ENCODE assay signal across 15 mouse cellular contexts in the genomic region with DNA sequence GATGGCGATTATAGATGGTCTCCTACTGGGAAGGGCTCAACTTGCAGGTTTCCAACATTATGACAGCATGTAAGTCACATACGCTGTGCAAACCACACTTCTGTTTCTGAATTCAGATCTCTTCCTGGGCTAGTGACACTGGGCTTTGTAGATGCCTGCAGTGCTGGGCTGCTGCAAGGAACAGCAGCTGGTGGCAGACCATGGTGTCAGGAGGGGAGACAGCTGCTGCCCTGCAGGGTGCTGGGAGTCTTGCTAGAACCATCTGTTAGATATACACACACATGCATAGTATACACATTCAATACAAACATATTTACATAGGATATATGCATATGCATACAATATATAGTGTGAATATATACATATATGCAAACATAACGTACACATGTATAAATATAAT. TPM values are rescaled to one million over a fixed set of nuclear protein-coding genes. Genes with fewer than 3 reads are reported as not detected.
DNase-seq lines count a peak whose midpoint lies in the region; ATAC-seq and TF ChIP-seq lines count a peak whose summit lies in the region.
"Had no signal": no experiment of that assay in that cellular context is flagged by ENCODE, and none has a peak within 500 bp of the region (broad histone marks: within the 10 kb centered on the region; RNA-seq: fewer than 3 reads in every experiment).

No protein-coding gene starts in this region.

- H3K9me3 ChIP-seq in heart, embryonic 11.5 days (replicated peaks; ENCODE audit: control insufficient read depth, low read length) = no peaks in the 10 kb centered on the region
- H3K9me3 ChIP-seq in neural tube, embryonic 13.5 days = no peaks in the 10 kb centered on the region
- no peaks in the 10 kb centered on the region for H3K9me3 ChIP-seq in forebrain, postnatal 0 days (ENCODE audit: low read length)
- H3K9me3 ChIP-seq: heart, embryonic 10.5 days; kidney, embryonic 15.5 days; liver, embryonic 15.5 days; neural tube, embryonic 12.5 days had no signal

- H3K4me3 ChIP-seq in heart, adult 2 months = no peak overlapping the region
- H3K4me3 ChIP-seq in heart, embryonic 11.5 days (ENCODE audit: low read depth, low read length) = no peak overlapping the region
- H3K4me3 ChIP-seq in neural tube, embryonic 13.5 days = no peak overlapping the region
- H3K4me3 ChIP-seq in forebrain, postnatal 0 days (ENCODE audit: low read depth, low read length) = no peak overlapping the region
- H3K4me3 ChIP-seq: gastrocnemius, adult 2 months; heart, embryonic 10.5 days; kidney, embryonic 15.5 days; liver, embryonic 15.5 days; neural tube, embryonic 12.5 days had no signal

- peak overlapping the region; percentile 83 for H3K27ac ChIP-seq in heart, adult 2 months
- H3K27ac ChIP-seq in heart, embryonic 11.5 days (ENCODE audit: low read depth, low read length) = no peak overlapping the region
- no peak overlapping the region for H3K27ac ChIP-seq in neural tube, embryonic 13.5 days (replicated peaks)
- H3K27ac ChIP-seq in forebrain, postnatal 0 days (ENCODE audit: low read depth, low read length) = no peak overlapping the region
- H3K27ac ChIP-seq: liver, embryonic 15.5 days; neural tube, embryonic 12.5 days had no signal

- TF ChIP-seq CTCF in heart, adult 2 months (IDR thresholded peaks at IDR 0.05) = no peak
- no peak for TF ChIP-seq CTCF in forebrain, postnatal 0 days (IDR thresholded peaks at IDR 0.05; ENCODE audit: low read depth)

- no peaks in the 10 kb centered on the region for H3K27me3 ChIP-seq in heart, adult 2 months (ENCODE audit: control insufficient read depth, insufficient read depth, low read length)
- no peaks in the 10 kb centered on the region for H3K27me3 ChIP-seq in heart, embryonic 11.5 days (ENCODE audit: control insufficient read depth, insufficient read depth, low read length)
- no peaks in the 10 kb centered on the region for H3K27me3 ChIP-seq in neural tube, embryonic 13.5 days
- H3K27me3 ChIP-seq in forebrain, postnatal 0 days (ENCODE audit: insufficient read depth, low read length) = no peaks in the 10 kb centered on the region
- H3K27me3 ChIP-seq: kidney, embryonic 15.5 days; liver, embryonic 15.5 days; neural tube, embryonic 12.5 days had no signal

- peaks cover 24% of the 10 kb centered on the region for H3K4me1 ChIP-seq in heart, adult 2 months (ENCODE audit: control insufficient read depth, insufficient read depth, low read length)
- H3K4me1 ChIP-seq in heart, embryonic 11.5 days (ENCODE audit: control insufficient read depth, insufficient read depth, low read length) = no peaks in the 10 kb centered on the region; the same call in 1 of the 2 replicates
- peaks cover 24% of the 10 kb centered on the region for H3K4me1 ChIP-seq in neural tube, embryonic 13.5 days (replicated peaks)
- no peaks in the 10 kb centered on the region for H3K4me1 ChIP-seq in forebrain, postnatal 0 days (ENCODE audit: insufficient read depth)
- H3K4me1 ChIP-seq: liver, embryonic 15.5 days had no signal

- no peaks in the 10 kb centered on the region for H3K79me2 ChIP-seq in heart, adult 2 months (replicated peaks; ENCODE audit: control insufficient read depth, insufficient read depth, low read length)

- no peak for DNase-seq in heart, adult 2 months
- DNase-seq in neural tube, embryonic 10.5 days (ENCODE audit: extremely low spot score, low spot score) = no peak
- DNase-seq in forebrain, postnatal 0 days = no peak
- DNase-seq in adrenal gland, postnatal 4 days (ENCODE audit: low spot score in 2 of 2) = no peak
- no peak for DNase-seq in kidney, adult 8-10 months
- DNase-seq: gastrocnemius, adult 2 months; heart, postnatal 4 days; thymus, adult 2 months had no signal

- TF ChIP-seq EP300 in heart, adult 2 months (IDR thresholded peaks at IDR 0.05; ENCODE audit: insufficient read depth, low read depth, low read length) = no peak

- no peak for ATAC-seq in heart, embryonic 11.5 days (replicated peaks; ENCODE audit: insufficient number of reproducible peaks, low FRiP score, low TSS enrichment)
- ATAC-seq in neural tube, embryonic 13.5 days (ENCODE audit: low read depth) = peak; percentile 43; the same call in 1 of the 2 replicates
- peak; percentile 77 for ATAC-seq in forebrain, postnatal 0 days
- ATAC-seq: activated CD4-positive, CD25-positive, alpha-beta regulatory T cell, adult 4 months had no signal

- intact Hi-C loops in heart, adult 2 months (cut with DNase I) = no loop called here

- H3K36me3 ChIP-seq in heart, adult 2 months (ENCODE audit: control insufficient read depth, insufficient read depth, low read length) = no peaks in the 10 kb centered on the region
- H3K36me3 ChIP-seq in heart, embryonic 11.5 days (ENCODE audit: control insufficient read depth, insufficient read depth, low read length) = no peaks in the 10 kb centered on the region
- no peaks in the 10 kb centered on the region for H3K36me3 ChIP-seq in neural tube, embryonic 13.5 days
- no peaks in the 10 kb centered on the region for H3K36me3 ChIP-seq in forebrain, postnatal 0 days (ENCODE audit: insufficient read depth)
- H3K36me3 ChIP-seq: heart, embryonic 10.5 days; kidney, embryonic 15.5 days; liver, embryonic 15.5 days; neural tube, embryonic 12.5 days had no signal

- no peak for TF ChIP-seq POLR2A in heart, adult 2 months (IDR thresholded peaks at IDR 0.05; ENCODE audit: insufficient read depth, low read depth, low read length)

- 85% methylated on average over 3 of the region's 3 CpGs for WGBS in heart, adult 2 months
- WGBS in heart, embryonic 11.5 days (ENCODE audit: insufficient replicate concordance) = 82% methylated on average over 3 of the region's 3 CpGs
- 73% methylated on average over 3 of the region's 3 CpGs for WGBS in neural tube, embryonic 13.5 days
- WGBS in forebrain, postnatal 0 days = 57% methylated on average over 3 of the region's 3 CpGs

- no peak overlapping the region for H3K4me2 ChIP-seq in heart, embryonic 11.5 days
- no peak overlapping the region for H3K4me2 ChIP-seq in neural tube, embryonic 13.5 days
- no peak overlapping the region for H3K4me2 ChIP-seq in forebrain, postnatal 0 days (ENCODE audit: low read depth)
- H3K4me2 ChIP-seq: kidney, embryonic 15.5 days; liver, embryonic 15.5 days; neural tube, embryonic 12.5 days had no signal

- no peak overlapping the region for H3K9ac ChIP-seq in heart, adult 2 months (ENCODE audit: low read depth, low read length)
- H3K9ac ChIP-seq in heart, embryonic 11.5 days (ENCODE audit: low read depth, low read length) = no peak overlapping the region
- no peak overlapping the region for H3K9ac ChIP-seq in neural tube, embryonic 13.5 days
- H3K9ac ChIP-seq in forebrain, postnatal 0 days = no peak overlapping the region
- H3K9ac ChIP-seq: kidney, embryonic 15.5 days; liver, embryonic 15.5 days; neural tube, embryonic 12.5 days had no signal

RNA-seq across cellular contexts. Expression of a gene that starts 46.0 kb away (rescaled TPM):
- total RNA-seq in heart, adult 2 months (2021) = 10 to 100 TPM; 25.2 to 33.2 TPM
- 34.4 and 42.7 TPM in 2 replicates for polyA plus RNA-seq in heart, adult 2 months (2012; rRNA removed)
- 23.6 and 27.7 TPM in 2 replicates for polyA plus RNA-seq in heart, embryonic 11.5 days (2014; fragmentation: Nextera tagmentation; extraction: Ambion mirVana)
- 137 and 150 TPM in 2 replicates for polyA plus RNA-seq in neural tube, embryonic 13.5 days (2015; fragmentation: Nextera tagmentation; extraction: Ambion mirVana)
- total RNA-seq in forebrain, postnatal 0 days (2014; rRNA removed) = 113 and 132 TPM in 2 replicates
- 95.2 and 123 TPM in 2 replicates for polyA plus RNA-seq in forebrain, postnatal 0 days (2015; fragmentation: Nextera tagmentation; extraction: Ambion mirVana)
- total RNA-seq in adrenal gland, postnatal 4 days (2021) = 100 to 1,000 TPM; 114 to 117 TPM
